Mouse (Mus musculus) stomach, embryonic 15.5 days (tissue): ENCODE measurements around the gene Rela. TPM values are rescaled to one million over a fixed set of nuclear protein-coding genes. Genes with fewer than 3 reads are reported as not detected.

Source experiments
- ATAC-seq: fragments of 200-750 bp; cut with Nextera tagmentation; 2 replicates; pipeline ENCODE4 v1.8.0; 2017; ENCODE audit warnings: low read depth, moderate number of reproducible peaks, moderate TSS enrichment; ENCODE audit not compliant: insufficient read depth, low FRiP score
- H3K27ac ChIP-seq: fragments of 300-500 bp; sonication (generic); 2 replicates; pipeline ENCODE4 v1.5.1; 2015; ENCODE audit warnings: mild to moderate bottlenecking, inconsistent platforms
- H3K27me3 ChIP-seq: fragments of 300-500 bp; sonication (generic); replicated peaks from 2 replicates; pipeline ENCODE4 v1.6.1; 2015; ENCODE audit warnings: inconsistent platforms
- H3K36me3 ChIP-seq: fragments of 300-500 bp; sonication (generic); 2 replicates; pipeline ENCODE4 v1.6.1; 2015; ENCODE audit warnings: inconsistent platforms
- H3K4me1 ChIP-seq: fragments of 300-500 bp; sonication (generic); 2 replicates; pipeline ENCODE4 v1.6.1; 2015; ENCODE audit warnings: inconsistent platforms
- H3K4me2 ChIP-seq: fragments of 300-500 bp; sonication (generic); 2 replicates; pipeline ENCODE4 v1.6.1; 2015; ENCODE audit warnings: mild to moderate bottlenecking, inconsistent platforms
- H3K4me3 ChIP-seq: fragments of 300-500 bp; sonication (generic); replicated peaks from 2 replicates; pipeline ENCODE4 v1.5.1; 2015; ENCODE audit warnings: inconsistent platforms
- H3K9ac ChIP-seq: fragments of 300-500 bp; sonication (generic); 2 replicates; pipeline ENCODE4 v1.6.1; 2015; ENCODE audit warnings: inconsistent platforms
- H3K9me3 ChIP-seq: fragments of 300-500 bp; sonication (generic); 2 replicates; pipeline ENCODE4 v1.6.1; 2016; ENCODE audit warnings: inconsistent platforms
- WGBS: fragments of 180-500 bp; shearing (Covaris S2); methylation state at CpG from one replicate; pipeline ENCODE4 v1.1.7; 2015; 5-methylcytosine and 5-hydroxymethylcytosine counted together
- microRNA-seq: library from miRNA; unstranded; fragments of <30 nt; microRNA quantifications from one replicate; pipeline ENCODE4, GENCODE M21; 2016
- polyA plus RNA-seq: library from polyadenylated mRNA; unstranded; fragments of >200 nt; fragmentation: Nextera tagmentation; extraction: Ambion mirVana; gene quantifications from 2 replicates; pipeline ENCODE4 v1.2.1, GENCODE M21; 2015

The Rela gene
- polyA plus RNA-seq, 1 experiment from 2014 or later = 43.5 TPM

DNA sequence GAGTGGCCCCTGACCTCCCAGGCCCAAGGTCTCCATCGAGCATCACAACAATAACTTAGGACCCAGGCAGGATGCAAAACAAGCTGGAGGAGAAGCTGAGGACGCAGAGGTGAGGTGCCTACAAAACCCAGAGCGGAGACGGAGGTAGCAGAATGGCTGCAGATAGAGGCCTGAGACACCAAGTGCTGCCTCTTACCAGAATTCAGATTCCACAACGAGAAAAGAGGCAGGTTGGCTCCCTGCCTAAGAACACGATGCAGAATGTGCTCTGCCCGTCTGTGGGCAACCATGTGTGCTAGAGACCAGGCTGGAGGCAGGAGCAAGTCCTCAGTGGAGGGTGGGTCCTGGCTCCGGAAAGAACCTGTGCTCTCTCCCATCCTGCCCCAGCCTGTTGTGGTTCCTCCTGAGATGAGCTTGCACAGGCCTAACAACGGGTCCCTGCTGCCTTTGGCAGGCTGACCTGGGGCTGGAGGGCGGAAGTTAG lies 55.7 kb downstream of the Rela start:
- no peaks in the 10 kb centered on the region for H3K27me3 ChIP-seq
- peak overlapping the region; percentile 97 for H3K4me3 ChIP-seq
- no peaks in the 10 kb centered on the region for H3K9me3 ChIP-seq
- peaks cover 49% of the 10 kb centered on the region for H3K36me3 ChIP-seq
- peak overlapping the region; percentile 95 for H3K27ac ChIP-seq
- 65% methylated on average over 10 of the region's 10 CpGs for WGBS
- ATAC-seq = no peak
- peaks cover 52% of the 10 kb centered on the region for H3K4me1 ChIP-seq
- H3K9ac ChIP-seq = no peak overlapping the region
- H3K4me2 ChIP-seq = peak overlapping the region; percentile 99

DNA sequence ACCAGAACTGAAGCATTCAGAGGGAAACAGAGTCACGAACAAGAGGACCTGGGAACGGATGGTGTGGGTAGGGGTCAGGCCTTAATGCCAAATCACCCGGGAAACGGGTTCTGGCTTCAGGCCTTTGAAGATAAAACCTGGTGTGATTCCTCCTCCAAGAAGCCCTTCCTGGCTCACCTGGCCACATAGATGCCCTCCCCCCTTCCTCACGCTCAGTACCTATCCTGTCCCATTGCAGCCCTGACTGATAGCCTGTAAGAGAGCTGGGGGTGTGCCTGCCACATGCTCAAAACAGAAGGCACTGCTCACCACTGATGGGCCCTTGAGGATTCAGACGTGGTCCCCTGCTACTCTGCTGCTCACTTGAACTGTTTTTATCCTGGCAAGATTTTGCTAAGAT lies 56.5 kb downstream of the Rela start:
- WGBS = 84% methylated on average over 6 of the region's 6 CpGs
- H3K4me1 ChIP-seq = peaks cover 51% of the 10 kb centered on the region
- H3K4me2 ChIP-seq = no peak overlapping the region
- no peaks in the 10 kb centered on the region for H3K27me3 ChIP-seq
- no peak overlapping the region for H3K27ac ChIP-seq
- H3K36me3 ChIP-seq = peaks cover 58% of the 10 kb centered on the region
- no peak for ATAC-seq
- no peak overlapping the region for H3K4me3 ChIP-seq
- no peaks in the 10 kb centered on the region for H3K9me3 ChIP-seq
- H3K9ac ChIP-seq = no peak overlapping the region

DNA sequence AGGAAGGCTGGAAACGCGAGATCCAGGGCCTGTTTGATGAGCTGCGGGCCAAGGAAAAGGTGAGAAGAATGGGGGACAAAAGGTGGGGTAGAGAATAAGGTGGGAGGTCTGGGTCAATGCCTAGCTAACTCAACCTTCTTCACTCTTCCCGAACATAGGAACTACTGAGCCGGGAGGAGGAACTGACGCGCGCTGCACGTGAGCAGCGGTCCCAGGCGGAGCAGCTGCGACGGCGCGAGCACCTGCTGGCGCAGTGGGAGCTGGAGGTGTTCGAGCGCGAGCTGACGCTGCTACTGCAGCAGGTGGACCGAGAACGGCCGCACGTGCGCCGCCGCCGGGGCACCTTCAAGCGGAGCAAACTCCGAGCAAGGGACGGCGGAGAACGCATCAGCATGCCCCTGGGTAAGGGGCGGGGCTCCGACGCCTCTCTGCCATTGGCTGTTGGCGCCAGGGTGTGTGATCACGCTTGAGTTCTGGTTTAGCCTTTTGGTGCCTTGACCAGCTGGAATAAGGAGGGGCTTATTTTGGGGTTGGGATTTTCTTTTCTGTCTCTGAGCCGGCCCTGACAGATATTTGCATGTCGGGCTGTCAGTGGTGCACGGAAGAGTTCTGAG lies 58.7 kb downstream of the Rela start:
- H3K4me2 ChIP-seq = peak overlapping the region; percentile 25; the same call in 1 of the 2 replicates
- peak; percentile 16 for ATAC-seq
- no peaks in the 10 kb centered on the region for H3K9me3 ChIP-seq
- no peak overlapping the region for H3K9ac ChIP-seq
- H3K27ac ChIP-seq = no peak overlapping the region
- WGBS = 46% methylated on average over 41 of the region's 41 CpGs
- H3K4me3 ChIP-seq = no peak overlapping the region
- H3K27me3 ChIP-seq = no peaks in the 10 kb centered on the region
- H3K36me3 ChIP-seq = peaks cover 77% of the 10 kb centered on the region
- peaks cover 42% of the 10 kb centered on the region for H3K4me1 ChIP-seq

Small RNA genes within 50 kb of the gene (microRNA-seq; reads per million reads assigned to microRNA genes)
- gene Mir6987 = 0.58 reads per million

Other genes starting within 250 kb of the Rela start
- 74.8 and 75.3 TPM in 2 replicates for gene Sart1, start 248.8 kb upstream of the Rela start, polyA plus RNA-seq
- 8.3 and 12.9 TPM in 2 replicates for gene Tsga10ip, start 235.0 kb upstream of the Rela start, polyA plus RNA-seq
- gene Drap1, start 212.5 kb upstream of the Rela start, polyA plus RNA-seq = 210 and 222 TPM in 2 replicates
- gene AI837181, start 212.3 kb upstream of the Rela start, polyA plus RNA-seq = 47.8 and 49.4 TPM in 2 replicates
- gene Fosl1, start 189.9 kb upstream of the Rela start, polyA plus RNA-seq = not detected in 2 replicates
- gene Ccdc85b, start 179.6 kb upstream of the Rela start, polyA plus RNA-seq = 11.8 and 11.9 TPM in 2 replicates
- gene Fibp, start 176.9 kb upstream of the Rela start, polyA plus RNA-seq = 99.4 and 99.7 TPM in 2 replicates
- 1.3 and 2.3 TPM in 2 replicates for gene Ctsw, start 169.0 kb upstream of the Rela start, polyA plus RNA-seq
- gene Efemp2, start 163.5 kb upstream of the Rela start, polyA plus RNA-seq = 145 and 152 TPM in 2 replicates
- 35.6 and 36.3 TPM in 2 replicates for gene Mus81, start 149.1 kb upstream of the Rela start, polyA plus RNA-seq
- 2,358 and 2,394 TPM in 2 replicates for gene Cfl1, start 147.0 kb upstream of the Rela start, polyA plus RNA-seq
- not detected in 2 replicates for gene 1700020D05Rik, start 133.7 kb upstream of the Rela start, polyA plus RNA-seq
- gene Snx32, start 126.9 kb upstream of the Rela start, polyA plus RNA-seq = 8.8 and 11.1 TPM in 2 replicates
- 14.6 and 17.8 TPM in 2 replicates for gene Ovol1, start 76.8 kb upstream of the Rela start, polyA plus RNA-seq
- gene Ap5b1, start 69.5 kb upstream of the Rela start, polyA plus RNA-seq = 7.1 and 8.3 TPM in 2 replicates
- gene Rnaseh2c, start 35.6 kb upstream of the Rela start, polyA plus RNA-seq = 124 and 144 TPM in 2 replicates
- 42.2 and 49.1 TPM in 2 replicates for gene Kat5, start 27.2 kb upstream of the Rela start, polyA plus RNA-seq
- gene Sipa1, start 26.2 kb downstream of the Rela start, polyA plus RNA-seq = 28.7 and 28.8 TPM in 2 replicates
- gene Map3k11, start 51.3 kb downstream of the Rela start, polyA plus RNA-seq = 27.7 and 32.3 TPM in 2 replicates
- gene Pcnx3, start 51.4 kb downstream of the Rela start, polyA plus RNA-seq = 17.7 and 19.3 TPM in 2 replicates
- gene Kcnk7, start 66.9 kb downstream of the Rela start, polyA plus RNA-seq = 0.52 and 1.3 TPM in 2 replicates
- 45.0 and 50.0 TPM in 2 replicates for gene Ehbp1l1, start 88.8 kb downstream of the Rela start, polyA plus RNA-seq
- 76.4 and 81.5 TPM in 2 replicates for gene Fam89b, start 92.2 kb downstream of the Rela start, polyA plus RNA-seq
- 27.1 and 30.6 TPM in 2 replicates for gene Ltbp3, start 103.4 kb downstream of the Rela start, polyA plus RNA-seq
- gene Scyl1, start 133.9 kb downstream of the Rela start, polyA plus RNA-seq = 63.6 and 68.9 TPM in 2 replicates
- gene Frmd8, start 237.8 kb downstream of the Rela start, polyA plus RNA-seq = 25.3 and 27.7 TPM in 2 replicates
- 5.5 TPM in 2 replicates for gene Slc25a45, start 240.3 kb downstream of the Rela start, polyA plus RNA-seq